Mouse (Mus musculus) neutrophil, adult 5-6 weeks (primary cell): Measurements from ENCODE around the gene Nphs1. TPM values are rescaled to one million over a fixed set of nuclear protein-coding genes. Genes with fewer than 3 reads are reported as not detected.
A peak's percentile ranks its signal among the peaks of the same experiment; 100 is the strongest.

Source experiments
- ATAC-seq: fragments of 151-379, 151-347 bp; 2 replicates; pipeline ENCODE4 v1.8.0; 2017; ENCODE audit warnings: mild to moderate bottlenecking, moderate TSS enrichment; ENCODE audit not compliant: insufficient number of reproducible peaks, poor library complexity, low FRiP score, severe bottlenecking; ENCODE audit errors: extremely low read depth
- total RNA-seq: library from RNA; stranded (forward); fragments of 200-1000 nt; gene quantifications from 2 replicates; pipeline ENCODE4 v1.2.3, GENCODE M21; 2017

Gene Nphs1
- not detected in 2 replicates for total RNA-seq

- no peak for ATAC-seq
Observed at GRCm38 (mm10) chr7:30457629-30458330, at the start of gene Nphs1, which contains the start of gene Kirrel2. Gene Nphs1, plus strand, starts transcription at chr7:30458315. Gene Kirrel2, minus strand, starts transcription at chr7:30457690.

- no peak for ATAC-seq
Observed at GRCm38 (mm10) chr7:30408639-30409038, 49.5 kb upstream of the Nphs1 start.

- ATAC-seq = no peak
Observed at GRCm38 (mm10) chr7:30409789-30410188, 48.3 kb upstream of the Nphs1 start.

DNA sequence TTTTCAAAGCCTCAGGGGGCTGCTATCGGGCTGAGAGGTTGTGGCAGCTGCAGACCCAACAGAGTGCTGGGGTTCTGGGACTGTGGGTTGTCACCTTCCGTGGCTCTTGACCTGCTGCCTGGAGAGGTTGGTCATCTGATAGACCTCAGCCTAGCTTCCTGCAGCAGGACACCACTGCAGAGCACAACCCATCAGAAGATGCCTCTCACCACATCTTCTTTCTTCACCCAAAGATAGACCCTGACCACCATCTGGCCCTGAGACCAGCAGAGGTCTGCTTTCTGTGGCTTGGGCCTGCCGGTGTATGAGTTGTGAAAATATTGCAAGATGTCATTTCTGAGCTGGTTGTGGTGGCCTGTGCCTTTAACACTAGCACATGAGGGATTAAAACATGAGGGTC lies 47.1 kb upstream of the Nphs1 start:
- no peak for ATAC-seq

DNA sequence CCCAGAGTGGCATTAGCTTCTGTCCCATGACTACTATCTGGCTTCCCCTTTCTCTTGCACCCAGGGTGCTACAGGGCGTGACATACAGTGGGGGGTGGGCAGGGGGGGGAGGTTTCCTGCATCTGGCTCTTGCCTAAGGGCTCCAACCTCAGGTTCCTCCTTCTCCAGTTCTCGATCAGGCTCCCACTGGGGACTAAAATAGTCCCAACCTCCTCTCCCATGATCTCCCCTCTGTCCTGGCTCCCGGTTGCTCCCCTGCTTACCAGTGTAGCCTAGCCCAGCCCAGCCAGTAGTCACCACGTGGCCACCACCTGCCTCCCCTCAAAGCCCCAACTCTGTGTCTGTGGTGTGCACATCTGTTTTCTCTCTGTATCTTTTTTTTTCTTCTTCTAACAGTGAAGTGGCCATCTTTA lies 45.4 kb upstream of the Nphs1 start:
- peak; percentile 63 for ATAC-seq

GRCm38 (mm10) chr7:30413596-30413995 lies 44.5 kb upstream of the Nphs1 start, which contains the start of gene Tyrobp:
Gene Tyrobp, plus strand, starts transcription at chr7:30413760.
- peak; percentile 73 for ATAC-seq

DNA sequence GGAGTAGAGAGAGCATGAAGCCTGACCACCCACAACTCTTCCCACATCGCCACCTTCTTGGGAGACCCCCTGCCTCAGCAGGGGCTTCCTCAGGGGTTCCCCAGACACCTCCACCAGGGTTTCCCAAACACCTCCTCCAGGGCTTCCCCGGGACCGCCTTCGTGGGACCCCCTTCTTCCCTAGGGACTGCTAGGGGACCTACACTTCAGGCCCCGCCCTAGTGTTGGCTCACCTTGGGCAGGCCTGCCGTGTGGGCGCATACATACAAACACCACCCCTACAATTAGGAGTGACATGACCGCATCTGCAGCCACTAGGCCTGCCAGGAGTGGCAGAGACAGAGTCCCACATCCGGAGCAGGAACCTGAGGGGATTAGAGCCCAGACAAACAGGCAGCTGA lies 40.3 kb upstream of the Nphs1 start:
- no peak for ATAC-seq

GRCm38 (mm10) chr7:30419561-30420499 lies 38.3 kb upstream of the Nphs1 start, which contains the start of gene Hcst:
Gene Hcst, minus strand, starts transcription at chr7:30419854.
- ATAC-seq = peak; percentile 45

- no peak for ATAC-seq
Observed at GRCm38 (mm10) chr7:30420673-30421072, 37.4 kb upstream of the Nphs1 start.

DNA sequence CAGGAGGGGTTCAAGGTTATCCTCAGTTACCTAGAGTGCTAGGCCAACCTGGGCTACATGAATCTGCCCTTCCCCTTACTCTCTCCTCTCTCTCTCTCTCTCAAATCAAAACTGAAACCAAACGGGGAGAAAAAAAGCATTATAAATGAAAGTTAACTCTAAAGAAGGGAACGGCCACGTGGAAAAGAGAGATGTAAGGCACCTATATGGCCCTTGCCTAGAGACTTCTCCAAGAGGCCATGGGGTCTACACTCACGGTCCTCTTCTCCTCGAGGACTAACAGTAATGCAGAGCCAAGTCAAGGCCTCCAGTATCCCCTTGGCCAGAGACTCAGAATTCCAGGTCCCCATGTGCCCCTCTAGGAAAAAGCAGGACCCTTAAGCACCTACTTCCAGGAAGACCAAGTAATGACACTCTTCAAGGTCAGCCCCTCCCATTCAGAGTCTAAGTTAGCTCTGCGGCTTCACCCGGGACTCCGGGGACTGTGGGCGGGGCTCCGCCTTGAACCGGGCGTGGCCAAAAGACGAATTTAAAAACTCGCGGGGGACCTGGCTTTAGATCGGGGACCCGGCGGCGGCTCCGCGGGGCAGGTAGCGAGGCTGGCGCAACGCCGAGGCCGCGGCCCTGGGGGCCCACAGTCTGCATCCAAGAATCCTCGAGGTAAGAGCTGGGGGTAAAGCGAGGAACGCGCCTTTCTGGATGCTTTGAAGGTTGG lies 36.8 kb upstream of the Nphs1 start, which contains the start of gene Nfkbid:
Nfkbid (plus strand) TSS at position 558 of the 715 bp plus-strand sequence.
- ATAC-seq = peak; percentile 43

DNA sequence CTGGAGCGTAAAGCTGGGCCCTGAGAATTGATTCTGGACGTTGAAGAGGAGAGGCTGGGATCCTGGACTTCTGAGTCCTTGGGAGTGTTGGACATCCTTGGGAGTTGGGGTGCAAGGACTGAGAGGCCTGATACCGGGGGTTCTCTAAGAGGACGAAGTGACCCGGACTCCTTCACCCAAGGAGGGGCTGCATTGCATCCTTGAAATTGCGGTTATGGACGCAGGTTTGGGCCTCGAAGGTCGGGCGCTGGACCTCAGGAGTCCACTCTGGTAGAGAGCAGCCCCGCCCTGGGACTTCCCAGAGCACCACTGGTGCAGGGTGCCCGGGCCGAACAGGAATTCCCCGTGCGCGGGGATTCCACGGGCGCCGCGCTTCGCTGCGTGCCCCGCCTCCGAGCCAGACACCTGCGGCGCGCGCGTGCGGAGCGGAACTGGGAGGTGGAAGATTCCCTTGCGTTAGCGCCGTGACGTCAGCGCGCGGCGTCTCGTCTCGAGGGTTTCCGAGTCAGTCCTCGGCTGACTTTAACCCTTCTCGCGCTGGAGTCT lies 36.2 kb upstream of the Nphs1 start:
- ATAC-seq = peak; percentile 64

DNA sequence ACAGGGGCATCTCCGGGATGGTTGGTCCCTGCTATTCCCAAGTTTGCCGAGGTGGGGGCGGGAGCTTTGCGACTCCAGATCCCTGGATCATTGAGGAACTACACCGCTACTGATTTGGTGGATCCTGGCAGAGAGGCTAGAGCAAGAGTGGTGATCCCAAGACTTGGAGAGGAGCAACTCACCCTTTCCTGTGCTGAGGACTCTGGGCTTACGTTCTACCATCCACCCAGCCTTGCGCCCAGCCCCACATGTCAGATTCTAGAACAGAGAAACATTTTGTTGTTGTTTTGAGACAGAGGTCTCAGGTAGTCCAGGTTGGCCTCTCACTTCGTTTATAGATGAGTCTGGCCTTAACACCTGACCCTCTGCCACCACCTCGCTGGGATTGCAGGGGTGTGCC lies 35.6 kb upstream of the Nphs1 start:
- no peak for ATAC-seq

GRCm38 (mm10) chr7:30423071-30423641 lies 35.0 kb upstream of the Nphs1 start:
- ATAC-seq = no peak

DNA sequence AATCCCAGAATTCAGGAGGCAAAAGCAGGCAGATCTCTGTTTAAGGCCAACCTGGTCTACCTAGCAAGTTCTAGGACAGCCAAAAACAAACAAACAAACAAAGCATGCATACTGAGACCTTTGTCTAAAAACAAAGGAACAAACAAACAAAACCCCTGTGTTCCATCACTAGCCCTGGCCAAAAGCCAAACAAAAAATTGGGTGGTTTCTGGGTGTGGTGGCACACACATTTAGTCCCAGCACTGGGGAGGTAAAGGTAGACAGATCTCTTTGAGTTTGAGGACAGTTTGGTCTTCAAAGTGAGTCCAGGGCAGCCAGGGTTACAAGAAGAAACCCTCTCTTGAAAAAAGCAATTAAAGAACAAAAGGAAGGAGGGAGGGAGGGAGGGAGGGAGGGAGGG lies 28.8 kb upstream of the Nphs1 start:
- no peak for ATAC-seq

DNA sequence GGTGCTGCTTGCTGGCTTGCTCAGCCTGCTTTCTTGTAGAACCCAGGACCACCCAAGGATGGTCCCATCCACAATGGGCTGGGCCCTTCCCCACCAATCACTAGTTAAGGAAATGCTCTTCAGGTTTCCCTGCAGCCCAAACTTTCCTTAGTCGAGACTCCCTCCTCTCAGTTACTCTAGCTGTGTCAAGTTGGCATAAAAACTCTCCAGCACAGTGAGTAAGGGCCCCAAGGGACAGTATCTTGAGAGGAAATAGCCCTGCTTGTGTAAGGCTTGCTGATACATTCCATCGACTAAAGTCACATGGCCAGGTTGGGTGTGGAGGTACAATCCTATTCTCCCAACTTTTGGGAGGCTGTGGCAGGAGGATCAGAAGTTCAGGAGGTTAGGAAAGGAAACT lies 27.9 kb upstream of the Nphs1 start:
- ATAC-seq = no peak

GRCm38 (mm10) chr7:30431793-30432192 lies 26.3 kb upstream of the Nphs1 start:
- peak; percentile 86 for ATAC-seq

DNA sequence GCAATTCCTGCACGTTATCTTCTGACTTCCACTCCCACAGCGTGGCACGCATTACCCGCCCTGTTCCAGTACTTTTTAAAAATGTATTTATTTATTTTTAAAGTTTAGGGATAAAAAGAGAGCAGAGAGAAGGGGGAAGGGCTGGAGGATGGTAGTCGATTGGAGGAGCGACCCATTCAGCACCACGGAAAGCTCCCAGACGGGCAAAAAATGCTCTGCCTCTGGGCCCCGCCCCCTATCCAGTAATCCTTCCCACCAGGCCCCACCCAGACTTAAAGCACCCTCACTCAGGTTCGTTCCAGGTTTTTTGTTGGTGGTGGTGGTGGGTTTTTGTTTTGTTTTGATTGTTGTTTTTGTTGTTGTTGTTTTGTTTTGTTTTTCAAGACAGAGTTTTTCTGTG lies 23.9 kb upstream of the Nphs1 start:
- ATAC-seq = no peak

GRCm38 (mm10) chr7:30434701-30435100 lies 23.4 kb upstream of the Nphs1 start:
- ATAC-seq = no peak

DNA sequence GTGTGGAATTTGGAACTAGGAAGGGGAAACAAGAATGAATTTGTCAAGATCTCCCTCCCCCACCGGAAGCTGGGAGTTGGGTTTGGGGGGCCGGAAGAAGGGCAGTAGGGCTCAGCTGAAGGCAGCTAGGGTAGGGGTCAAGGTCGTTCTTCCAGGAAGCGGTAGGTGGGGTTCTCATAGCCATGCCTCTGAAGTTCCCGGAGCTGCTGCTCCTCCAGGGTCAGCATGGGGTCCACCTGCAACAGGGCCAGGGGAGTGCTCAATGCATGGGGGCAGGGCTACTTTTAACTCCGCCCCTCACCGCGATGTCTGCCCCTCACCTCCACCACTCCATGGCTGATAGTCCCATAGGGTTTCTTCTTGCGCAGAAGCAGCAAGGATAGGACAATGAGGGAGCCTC lies 23.0 kb upstream of the Nphs1 start:
- ATAC-seq = no peak
